Mouse (Mus musculus) G1E (cell line): ENCODE measurements around the gene Gins1. TPM values are rescaled to one million over a fixed set of nuclear protein-coding genes. Genes with fewer than 3 reads are reported as not detected.

Experiments
- ATAC-seq: 2 replicates; pipeline ENCODE4 v1.8.0; 2016; ENCODE audit warnings: mild to moderate bottlenecking; ENCODE audit not compliant: insufficient number of reproducible peaks, poor library complexity, low FRiP score, severe bottlenecking; ENCODE audit errors: extremely low read depth
- DNase-seq: peaks from one replicate; pipeline ENCODE4 v3.0.0; 2012; ENCODE audit warnings: low spot score
- H3K27me3 ChIP-seq: 2 replicates; pipeline ENCODE4 v1.6.1; 2012; ENCODE audit warnings: mild to moderate bottlenecking, low read length, inconsistent platforms; ENCODE audit not compliant: insufficient read depth
- H3K36me3 ChIP-seq: replicated peaks from 2 replicates; pipeline ENCODE3; 2012; ENCODE audit warnings: mild to moderate bottlenecking, inconsistent platforms
- H3K4me1 ChIP-seq: 2 replicates; pipeline ENCODE4 v1.6.1; 2012; ENCODE audit warnings: low read depth, low read length, inconsistent platforms, mixed read lengths; ENCODE audit not compliant: insufficient read depth
- H3K4me3 ChIP-seq: 2 replicates; pipeline ENCODE4 v1.5.1; 2012; ENCODE audit warnings: low read depth, mild to moderate bottlenecking, inconsistent platforms, low read length, moderate library complexity, mixed read lengths
- H3K9me3 ChIP-seq: replicated peaks from 2 replicates; pipeline ENCODE4 v1.6.1; 2012; ENCODE audit warnings: inconsistent platforms
- CTCF ChIP-seq: IDR thresholded peaks from 2 replicates; pipeline ENCODE4 v1.5.1; 2012; ENCODE audit warnings: low read depth, low read length, inconsistent platforms, mixed read lengths
- GATA1 ChIP-seq: IDR thresholded peaks from 2 replicates; pipeline ENCODE4 v1.6.1; 2012; ENCODE audit warnings: borderline replicate concordance, low read length, inconsistent platforms, mixed read lengths
- GATA2 ChIP-seq: IDR thresholded peaks from 2 replicates; pipeline ENCODE4 v1.6.1; 2012; ENCODE audit warnings: low read depth, low read length, inconsistent platforms, borderline replicate concordance
- POLR2AphosphoS5 ChIP-seq: IDR thresholded peaks from 2 replicates; pipeline ENCODE4 v1.6.1; 2012; ENCODE audit warnings: low read depth, low read length, inconsistent platforms; ENCODE audit not compliant: insufficient replicate concordance
- TAL1 ChIP-seq: conservative IDR thresholded peaks from 2 replicates; pipeline ENCODE4 v1.6.1; 2012; ENCODE audit warnings: low read depth, low read length, inconsistent platforms, mixed read lengths
- polyA plus RNA-seq: library from polyadenylated mRNA; stranded (reverse); fragments of >175 nt; gene quantifications from 2 replicates; pipeline ENCODE4 v1.2.3, GENCODE M21; 2012
- total RNA-seq, 2 experiments: library from RNA; stranded (forward) in 1 of 2; stranded (reverse) in 1 of 2; fragments of 200-1000 nt in 1 of 2; fragments of >200 nt in 1 of 2; fragmentation: Nextera tagmentation in 1 of 2; gene quantifications; 2 replicates each; pipeline ENCODE4 v1.2.3; 2014 to 2017

Gins1 gene
- total and polyA plus RNA-seq, 3 experiments = 24.0 to 92.8 (median 34.8) TPM

GRCm38 (mm10) chr2:150951201-150951600 is 46.0 kb downstream of the Gins1 start:
- ATAC-seq (no peak), DNase-seq (no peak)
- Histone ChIP-seq H3K27me3 (no peaks in the 10 kb centered on the region), H3K9me3 (no peaks in the 10 kb centered on the region), H3K36me3 (peaks cover 57% of the 10 kb centered on the region), H3K4me1 (no peaks in the 10 kb centered on the region), H3K4me3 (no peak overlapping the region)
- TF ChIP-seq GATA2 (no peak), CTCF (no peak), GATA1 (no peak), POLR2AphosphoS5 (no peak), TAL1 (no peak)

- ATAC-seq (no peak), DNase-seq (no peak)
- TF ChIP-seq GATA2 = no peak
- TF ChIP-seq TAL1 = no peak
- TF ChIP-seq GATA1 = no peak
- TF ChIP-seq POLR2AphosphoS5 = no peak
- TF ChIP-seq CTCF = no peak
- no peak overlapping the region for H3K4me3 ChIP-seq
- H3K9me3 ChIP-seq = no peaks in the 10 kb centered on the region
- H3K27me3 ChIP-seq = no peaks in the 10 kb centered on the region
- H3K4me1 ChIP-seq = 0 out of 2 replicates have a peak, but pooled peaks cover 3% of the 10 kb centered on the region
- H3K36me3 ChIP-seq = peaks cover 58% of the 10 kb centered on the region
Observed at GRCm38 (mm10) chr2:150955859-150956258, 50.7 kb downstream of the Gins1 start.

- no peak for TF ChIP-seq GATA2
- no peak for TF ChIP-seq TAL1
- TF ChIP-seq GATA1 = no peak
- no peak for TF ChIP-seq CTCF
- Histone ChIP-seq H3K36me3 (peaks cover 56% of the 10 kb centered on the region), H3K4me3 (no peak overlapping the region), H3K27me3 (no peaks in the 10 kb centered on the region), H3K4me1 (0 out of 2 replicates have a peak, but pooled peaks cover 6% of the 10 kb centered on the region), H3K9me3 (no peaks in the 10 kb centered on the region)
- DNase-seq (no peak), ATAC-seq (no peak)
Observed at GRCm38 (mm10) chr2:150959521-150959920, 54.3 kb downstream of the Gins1 start.

- Histone ChIP-seq H3K4me1 (peaks cover 9% of the 10 kb centered on the region; the same call in 1 of the 2 replicates), H3K4me3 (no peak overlapping the region), H3K9me3 (no peaks in the 10 kb centered on the region), H3K36me3 (peaks cover 59% of the 10 kb centered on the region), H3K27me3 (no peaks in the 10 kb centered on the region)
- no peak for ATAC-seq
- TF ChIP-seq GATA1 (no peak), POLR2AphosphoS5 (no peak), GATA2 (no peak), CTCF (no peak), TAL1 (no peak)
- DNase-seq = no peak
Observed at GRCm38 (mm10) chr2:150963246-150963645, 58.0 kb downstream of the Gins1 start.

GRCm38 (mm10) chr2:150964641-150965040 is 59.4 kb downstream of the Gins1 start:
- H3K36me3 ChIP-seq = peaks cover 57% of the 10 kb centered on the region

GRCm38 (mm10) chr2:150965951-150966350 is 60.8 kb downstream of the Gins1 start:
- peaks cover 61% of the 10 kb centered on the region for H3K36me3 ChIP-seq
- no peak overlapping the region for H3K4me3 ChIP-seq
- ATAC-seq (no peak), DNase-seq (no peak)
- H3K9me3 ChIP-seq = no peaks in the 10 kb centered on the region
- no peaks in the 10 kb centered on the region for H3K27me3 ChIP-seq
- no peak for TF ChIP-seq CTCF
- TF ChIP-seq GATA1 = no peak
- peaks cover 6% of the 10 kb centered on the region; the same call in 1 of the 2 replicates for H3K4me1 ChIP-seq

More at GRCm38 (mm10) chr2:150964641-150965040, 59.4 kb downstream of the Gins1 start:
- DNase-seq (no peak), ATAC-seq (no peak)
- TF ChIP-seq GATA1 (no peak), POLR2AphosphoS5 (no peak), TAL1 (no peak)
- Histone ChIP-seq H3K27me3 (no peaks in the 10 kb centered on the region), H3K9me3 (no peaks in the 10 kb centered on the region), H3K4me1 (peaks cover 8% of the 10 kb centered on the region; the same call in 1 of the 2 replicates), H3K4me3 (no peak overlapping the region)

GRCm38 (mm10) chr2:150967491-150967890 is 62.3 kb downstream of the Gins1 start:
- Histone ChIP-seq H3K27me3 (no peaks in the 10 kb centered on the region), H3K4me3 (no peak overlapping the region), H3K9me3 (no peaks in the 10 kb centered on the region), H3K4me1 (peaks cover 6% of the 10 kb centered on the region; the same call in 1 of the 2 replicates), H3K36me3 (peaks cover 64% of the 10 kb centered on the region)
- ATAC-seq = no peak
- DNase-seq = no peak
- TF ChIP-seq TAL1 (no peak), CTCF (no peak), GATA2 (no peak), POLR2AphosphoS5 (no peak), GATA1 (no peak)
